Mouse (Mus musculus) limb, embryonic 13.5 days (tissue): ENCODE results near the gene Ttc22. TPM values are rescaled to one million over a fixed set of nuclear protein-coding genes. Genes with fewer than 3 reads are reported as not detected.

Source experiments
- ATAC-seq: fragments of 200-750 bp; cut with Nextera tagmentation; 2 replicates; pipeline ENCODE4 v1.8.0; 2017; ENCODE audit warnings: low read depth, moderate number of reproducible peaks, moderate TSS enrichment; ENCODE audit not compliant: low FRiP score
- H3K27ac ChIP-seq: fragments of 300-500 bp; sonication (generic); 2 replicates; pipeline ENCODE4 v1.5.1; 2015; ENCODE audit warnings: inconsistent platforms, mild to moderate bottlenecking, moderate library complexity
- H3K27me3 ChIP-seq: fragments of 300-500 bp; sonication (generic); 2 replicates; pipeline ENCODE4 v1.6.1; 2015; ENCODE audit warnings: mild to moderate bottlenecking, inconsistent platforms
- H3K36me3 ChIP-seq: fragments of 300-500 bp; sonication (generic); 2 replicates; pipeline ENCODE4 v1.6.1; 2015; ENCODE audit warnings: inconsistent platforms, mild to moderate bottlenecking, moderate library complexity
- H3K4me1 ChIP-seq: fragments of 300-500 bp; sonication (generic); 2 replicates; pipeline ENCODE4 v1.6.1; 2015; ENCODE audit warnings: inconsistent platforms
- H3K4me2 ChIP-seq: fragments of 300-500 bp; sonication (generic); replicated peaks from 2 replicates; pipeline ENCODE4 v1.6.1; 2015; ENCODE audit warnings: inconsistent platforms, mild to moderate bottlenecking, moderate library complexity
- H3K4me3 ChIP-seq: fragments of 300-500 bp; sonication (generic); 2 replicates; pipeline ENCODE4 v1.5.1; 2015; ENCODE audit warnings: moderate library complexity, mild to moderate bottlenecking, inconsistent platforms
- H3K9ac ChIP-seq: fragments of 300-500 bp; sonication (generic); 2 replicates; pipeline ENCODE4 v1.6.1; 2015; ENCODE audit warnings: mild to moderate bottlenecking, inconsistent platforms
- H3K9me3 ChIP-seq: fragments of 300-500 bp; sonication (generic); 2 replicates; pipeline ENCODE4 v1.6.1; 2016; ENCODE audit warnings: inconsistent platforms
- WGBS: fragments of 180-500 bp; shearing (Covaris S2); methylation state at CpG from one replicate; pipeline ENCODE4 v1.1.7; 2015; 5-methylcytosine and 5-hydroxymethylcytosine counted together
- polyA plus RNA-seq: library from polyadenylated mRNA; unstranded; fragments of >200 nt; fragmentation: Nextera tagmentation; extraction: Ambion mirVana; gene quantifications from 2 replicates; pipeline ENCODE4 v1.2.1, GENCODE M21; 2015

The Ttc22 gene
- polyA plus RNA-seq, 1 experiment from 2014 or later: 2.0 TPM

GRCm38 (mm10) chr4:106666546-106666945 is 44.3 kb downstream of the Ttc22 start:
- no peaks in the 10 kb centered on the region for H3K27me3 ChIP-seq
- WGBS: 98% methylated on average over 2 of the region's 2 CpGs
- H3K9ac ChIP-seq: no peak overlapping the region
- no peak overlapping the region for H3K27ac ChIP-seq
- no peaks in the 10 kb centered on the region for H3K4me1 ChIP-seq
- H3K4me3 ChIP-seq: no peak overlapping the region
- H3K4me2 ChIP-seq: no peak overlapping the region
- H3K36me3 ChIP-seq: peaks cover 100% of the 10 kb centered on the region
- no peak for ATAC-seq
- no peaks in the 10 kb centered on the region for H3K9me3 ChIP-seq

- Histone ChIP-seq H3K9me3 (no peaks in the 10 kb centered on the region), H3K36me3 (peaks cover 51% of the 10 kb centered on the region), H3K4me1 (peaks cover 9% of the 10 kb centered on the region), H3K27ac (no peak overlapping the region), H3K27me3 (no peaks in the 10 kb centered on the region), H3K4me3 (no peak overlapping the region), H3K4me2 (no peak overlapping the region), H3K9ac (no peak overlapping the region)
- ATAC-seq: no peak
- WGBS: 93% methylated on average over 5 of the region's 5 CpGs
Measured at GRCm38 (mm10) chr4:106676749-106677148, 54.5 kb downstream of the Ttc22 start.

- under 1% methylated on average over 43 of the region's 43 CpGs for WGBS
- peak; percentile 97 for ATAC-seq
- H3K27ac ChIP-seq: peak within 1 kb of the TSS; percentile 65; the same call in 1 of the 2 replicates
- H3K27me3 ChIP-seq: no peaks in the 10 kb centered on the region
- H3K4me2 ChIP-seq: peak within 1 kb of the TSS; percentile 88
- peak within 1 kb of the TSS; percentile 90 for H3K4me3 ChIP-seq
- peak within 1 kb of the TSS; percentile 90 for H3K9ac ChIP-seq
- no peaks in the 10 kb centered on the region for H3K9me3 ChIP-seq
- H3K4me1 ChIP-seq: peaks cover 9% of the 10 kb centered on the region
- H3K36me3 ChIP-seq: peaks cover 32% of the 10 kb centered on the region
Measured at GRCm38 (mm10) chr4:106678442-106679118, 56.3 kb downstream of the Ttc22 start, which contains the start of gene Ttc4. Gene Ttc4 (minus strand): TSS chr4:106678944.

- peak; percentile 58; the same call in 1 of the 2 replicates for ATAC-seq
- H3K9me3 ChIP-seq: no peaks in the 10 kb centered on the region
- H3K27me3 ChIP-seq: no peaks in the 10 kb centered on the region
- H3K4me2 ChIP-seq: peak overlapping the region; percentile 88
- H3K27ac ChIP-seq: no peak overlapping the region
- H3K9ac ChIP-seq: no peak overlapping the region
- H3K36me3 ChIP-seq: peaks cover 27% of the 10 kb centered on the region
- WGBS: 44% methylated on average over 3 of the region's 3 CpGs
- H3K4me1 ChIP-seq: peaks cover 9% of the 10 kb centered on the region
- peak overlapping the region; percentile 90 for H3K4me3 ChIP-seq
Measured at GRCm38 (mm10) chr4:106679152-106679551, 56.9 kb downstream of the Ttc22 start.

GRCm38 (mm10) chr4:106680955-106681354 is 58.7 kb downstream of the Ttc22 start:
- WGBS: 54% methylated on average over 2 of the region's 2 CpGs
- no peak overlapping the region for H3K27ac ChIP-seq
- no peak overlapping the region for H3K4me2 ChIP-seq
- no peaks in the 10 kb centered on the region for H3K27me3 ChIP-seq
- no peaks in the 10 kb centered on the region for H3K9me3 ChIP-seq
- H3K36me3 ChIP-seq: peaks cover 10% of the 10 kb centered on the region
- H3K4me1 ChIP-seq: peaks cover 9% of the 10 kb centered on the region
- no peak overlapping the region for H3K9ac ChIP-seq
- ATAC-seq: no peak
- no peak overlapping the region for H3K4me3 ChIP-seq

- Histone ChIP-seq H3K27me3 (0 out of 2 replicates have a peak, but pooled peaks cover 2% of the 10 kb centered on the region), H3K9ac (no peak overlapping the region), H3K27ac (no peak overlapping the region), H3K9me3 (no peaks in the 10 kb centered on the region), H3K4me1 (no peaks in the 10 kb centered on the region), H3K4me2 (no peak overlapping the region), H3K4me3 (no peak overlapping the region), H3K36me3 (no peaks in the 10 kb centered on the region)
- ATAC-seq: no peak
- WGBS: 46% methylated on average over 3 of the region's 3 CpGs
Measured at GRCm38 (mm10) chr4:106688636-106689296, 66.5 kb downstream of the Ttc22 start.

Other genes starting within 250 kb of the Ttc22 start
- gene Pcsk9, start 158.1 kb upstream of the Ttc22 start, polyA plus RNA-seq: 2.0 and 2.6 TPM in 2 replicates
- not detected in 2 replicates for gene Bsnd, start 130.1 kb upstream of the Ttc22 start, polyA plus RNA-seq
- gene Dhcr24, start 61.4 kb upstream of the Ttc22 start, polyA plus RNA-seq: 5.5 and 6.0 TPM in 2 replicates
- gene Lexm, start 5.2 kb upstream of the Ttc22 start, polyA plus RNA-seq: 0.11 and 0.42 TPM in 2 replicates
- gene Pars2, start 28.6 kb downstream of the Ttc22 start, polyA plus RNA-seq: 13.6 and 15.6 TPM in 2 replicates
- gene Ttc4, start 56.5 kb downstream of the Ttc22 start, polyA plus RNA-seq: 110 and 113 TPM in 2 replicates
- gene Mroh7, start 108.5 kb downstream of the Ttc22 start, polyA plus RNA-seq: 0.51 and 0.70 TPM in 2 replicates
- gene Fam151a, start 111.5 kb downstream of the Ttc22 start, polyA plus RNA-seq: 0.26 and 0.28 TPM in 2 replicates
- gene Acot11, start 182.6 kb downstream of the Ttc22 start, polyA plus RNA-seq: 5.1 and 5.5 TPM in 2 replicates